Mouse (Mus musculus): ENCODE results near the gene Eno2.
A peak's percentile ranks its signal among the peaks of the same experiment; 100 is the strongest.

The Eno2 gene

GRCm38 (mm10) chr6:124759259-124759658 lies 10.2 kb downstream of the Eno2 start:
- peak; percentile 89 for DNase-seq

DNA sequence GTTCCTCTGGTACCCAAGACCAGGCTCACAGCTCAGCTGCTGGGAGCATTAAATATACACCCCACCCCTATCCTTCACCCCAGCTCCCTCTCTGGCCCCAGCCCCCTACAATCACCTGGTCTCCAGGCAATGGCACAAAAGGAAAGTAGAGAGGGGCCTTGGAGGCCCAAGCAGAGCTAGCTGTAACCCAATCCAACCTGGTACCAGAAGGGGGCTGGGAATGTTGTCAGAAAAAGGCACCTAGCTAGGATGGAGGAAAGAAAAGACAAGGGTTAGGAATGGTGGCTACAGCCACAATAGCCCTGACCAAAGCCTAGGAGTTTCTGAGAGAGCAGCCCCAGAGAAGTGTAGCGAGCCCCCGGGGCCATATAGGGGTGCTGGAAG lies 10.6 kb downstream of the Eno2 start:
- peak; percentile 56 for DNase-seq

GRCm38 (mm10) chr6:124757909-124758848 lies 11.3 kb downstream of the Eno2 start:
- DNase-seq = peak; percentile 87

DNA sequence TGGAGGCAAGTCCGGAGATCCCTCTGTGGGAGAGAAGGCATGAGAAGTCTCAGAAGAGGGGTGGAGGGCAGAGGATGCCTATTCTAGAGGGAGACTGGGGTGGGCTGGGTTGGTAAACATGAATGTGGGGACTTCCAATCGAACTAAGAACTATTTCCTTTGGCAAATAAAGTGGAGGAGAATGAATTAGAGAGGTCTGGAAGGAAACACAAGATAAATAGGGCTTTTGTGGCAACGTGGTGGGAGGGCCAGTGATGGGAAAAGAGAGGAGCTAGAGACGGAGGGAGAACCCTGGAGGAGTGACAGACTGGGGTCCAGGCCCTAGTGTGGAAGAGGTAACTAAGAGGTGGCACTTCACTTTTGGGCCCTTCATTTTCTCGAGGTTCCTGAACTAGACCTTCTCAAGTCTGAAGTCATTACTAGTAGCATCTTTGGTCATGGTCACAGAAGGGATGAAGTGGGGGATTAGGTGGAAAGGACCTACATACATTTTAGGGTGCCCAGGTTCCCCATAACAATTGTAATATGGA lies 12.1 kb downstream of the Eno2 start:
- peak; percentile 58 for DNase-seq

GRCm38 (mm10) chr6:124756652-124757350 lies 12.7 kb downstream of the Eno2 start:
- peak; percentile 89 for DNase-seq

DNA sequence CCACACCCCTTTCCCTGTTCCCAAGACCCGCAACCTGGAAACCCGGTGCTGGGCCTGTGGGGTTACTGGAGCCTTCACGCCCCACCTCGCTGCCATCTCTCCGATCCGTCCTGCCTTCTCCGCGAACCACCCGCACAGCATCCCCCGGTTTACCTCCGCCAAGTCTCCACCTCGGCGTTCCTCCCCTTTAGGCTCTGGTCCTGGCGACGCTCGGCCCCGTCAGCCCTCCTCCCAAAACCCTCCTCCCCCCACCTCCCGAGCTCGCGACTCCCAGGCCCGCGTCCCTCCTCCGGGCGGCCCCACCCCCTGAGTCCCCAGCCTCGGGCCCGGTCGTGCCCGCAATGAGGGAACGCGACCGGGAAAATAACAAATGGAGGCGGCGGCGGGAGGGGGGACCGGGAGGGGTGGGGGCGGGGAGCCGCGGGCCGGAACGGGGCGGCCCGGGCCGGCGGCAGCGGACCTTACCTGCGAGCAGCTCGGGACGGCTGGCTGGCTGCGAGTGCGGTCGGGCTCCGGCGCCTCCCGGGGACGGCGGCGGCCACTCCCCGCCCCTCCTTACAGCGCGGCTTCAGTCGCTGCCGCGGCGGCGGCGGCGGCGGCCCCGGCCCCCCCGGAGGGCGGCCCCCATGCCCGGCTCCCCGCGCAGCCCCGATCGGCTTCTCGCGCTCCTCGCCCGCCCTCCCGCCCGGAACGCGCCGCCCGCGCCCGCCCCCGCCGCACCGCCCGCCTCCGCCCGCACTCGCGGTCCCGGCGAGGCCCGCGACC lies 13.5 kb downstream of the Eno2 start, which contains the start of the genes Gm45234 and Atn1:
Gene Gm45234 (minus strand): TSS at position 191 of the 765 bp plus-strand sequence.
Gene Atn1 (minus strand): TSS at position 694 of the 765 bp plus-strand sequence.
- DNase-seq = peak; percentile 83

GRCm38 (mm10) chr6:124755306-124755705 lies 14.2 kb downstream of the Eno2 start:
- DNase-seq = no peak

DNA sequence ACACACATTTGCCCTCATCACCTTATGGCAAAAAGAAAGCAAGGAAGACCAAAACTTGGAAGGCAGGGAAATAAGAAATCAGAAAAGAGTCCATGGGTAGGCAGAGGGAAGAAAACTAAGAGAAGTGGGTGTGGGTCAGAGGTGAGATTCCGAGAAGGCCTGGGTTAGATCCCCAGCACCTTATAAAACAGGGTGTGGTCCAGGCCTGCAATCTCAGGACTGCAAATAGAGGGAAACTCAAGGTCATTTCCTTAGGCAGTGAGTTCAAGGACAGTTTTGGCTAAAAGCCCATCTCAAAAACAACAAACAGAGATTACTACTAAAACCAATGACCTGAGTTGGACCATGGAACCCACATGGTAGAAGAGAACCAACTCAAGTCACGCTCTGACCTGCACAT lies 15.6 kb downstream of the Eno2 start:
- no peak for DNase-seq

DNA sequence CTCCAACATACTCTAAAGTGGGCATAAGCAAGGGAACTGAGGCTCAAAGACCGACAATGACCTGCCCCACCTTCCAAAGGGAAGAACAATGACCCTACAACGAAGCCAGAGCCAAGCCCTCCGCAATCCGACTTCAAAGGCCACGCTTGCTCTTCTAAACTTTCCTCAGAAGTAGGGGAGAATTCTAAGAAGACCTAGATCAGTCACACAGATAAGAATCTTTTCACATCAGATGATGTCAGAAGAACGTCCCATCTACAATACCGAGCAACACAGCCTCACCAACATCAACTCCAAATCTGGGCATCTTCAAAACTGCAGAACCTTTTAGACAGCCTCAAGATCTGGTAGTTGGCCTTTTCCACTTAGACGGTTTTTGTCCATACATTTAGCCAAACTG lies 19.1 kb downstream of the Eno2 start:
- DNase-seq = no peak

DNA sequence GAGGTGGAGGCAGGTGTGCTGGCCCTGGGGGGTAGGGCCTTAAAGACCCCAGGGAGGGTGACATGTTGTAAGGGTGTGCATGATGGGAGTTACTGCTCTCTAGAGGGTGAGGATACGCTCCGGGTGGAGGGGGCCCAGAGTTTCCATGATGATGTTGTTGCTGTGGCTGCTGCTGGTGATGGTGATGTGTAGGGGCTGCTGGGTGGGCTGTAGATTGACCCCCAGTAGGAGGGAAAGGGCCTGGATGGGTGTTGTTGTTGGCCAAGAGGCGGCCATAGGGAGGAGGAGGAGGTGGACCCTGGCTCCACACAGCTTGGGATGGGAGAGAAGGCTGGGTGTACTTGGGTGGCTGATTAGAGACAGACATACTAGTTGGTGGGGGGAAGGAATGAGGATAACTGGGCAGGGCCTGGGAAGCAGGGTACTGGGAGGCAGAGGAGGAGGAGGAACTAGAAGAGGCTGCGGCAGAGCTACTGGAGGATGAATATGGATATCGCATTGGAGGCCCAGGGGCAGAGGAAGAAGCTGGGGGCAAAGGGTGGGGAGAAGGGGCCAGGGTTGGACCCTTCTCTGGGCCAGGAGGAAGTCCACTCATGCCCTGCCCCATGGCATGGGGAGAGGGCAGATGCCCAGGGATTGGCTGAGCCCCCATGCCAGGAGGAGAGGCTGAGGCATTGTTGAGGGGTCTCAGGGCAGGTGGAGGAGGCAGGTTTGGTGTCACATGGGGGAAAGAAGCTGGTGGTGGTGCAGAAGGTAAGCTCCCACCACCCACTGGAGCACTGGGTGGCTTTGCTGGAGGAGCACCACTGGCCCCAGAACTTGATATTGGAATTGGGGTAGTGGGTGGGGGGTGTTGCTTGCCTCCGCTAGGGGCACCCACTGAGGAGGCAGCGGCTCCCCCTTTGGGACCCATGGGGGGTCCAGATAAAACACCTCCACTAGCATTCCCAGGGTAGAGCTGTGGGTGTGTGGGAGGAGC lies 22.5 kb downstream of the Eno2 start:
- peak; percentile 67 for DNase-seq

- no peak for DNase-seq
These were observed 23.2 kb downstream of the Eno2 start for GRCm38 (mm10) chr6:124746296-124746605.

- peak; percentile 97 for DNase-seq
These were observed 23.8 kb downstream of the Eno2 start for GRCm38 (mm10) chr6:124745490-124746295.

- DNase-seq = peak; percentile 86
These were observed 24.6 kb downstream of the Eno2 start for GRCm38 (mm10) chr6:124744755-124745321.

DNA sequence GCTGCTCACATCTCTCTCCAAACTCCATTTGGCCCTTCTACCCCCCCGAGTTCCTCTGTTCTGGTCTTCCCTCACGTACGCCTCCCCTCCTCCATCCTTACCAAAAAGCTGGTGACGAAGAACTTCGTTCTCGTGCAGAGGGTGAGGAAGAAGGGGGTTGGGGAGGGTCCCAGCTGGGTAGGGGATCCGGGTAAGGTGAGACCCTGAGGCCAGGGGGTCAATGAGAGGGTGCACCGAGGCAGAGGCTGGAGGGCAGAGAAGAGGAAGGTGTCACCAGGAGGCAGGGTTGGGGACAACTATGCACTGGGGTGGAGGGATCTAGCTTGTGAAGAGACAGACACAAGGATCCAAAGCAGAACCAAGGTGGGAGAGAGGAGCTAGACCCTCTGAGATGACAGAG lies 25.8 kb downstream of the Eno2 start:
- peak; percentile 66 for DNase-seq

- DNase-seq = peak; percentile 72
These were observed 26.5 kb downstream of the Eno2 start for GRCm38 (mm10) chr6:124742839-124743514.

DNA sequence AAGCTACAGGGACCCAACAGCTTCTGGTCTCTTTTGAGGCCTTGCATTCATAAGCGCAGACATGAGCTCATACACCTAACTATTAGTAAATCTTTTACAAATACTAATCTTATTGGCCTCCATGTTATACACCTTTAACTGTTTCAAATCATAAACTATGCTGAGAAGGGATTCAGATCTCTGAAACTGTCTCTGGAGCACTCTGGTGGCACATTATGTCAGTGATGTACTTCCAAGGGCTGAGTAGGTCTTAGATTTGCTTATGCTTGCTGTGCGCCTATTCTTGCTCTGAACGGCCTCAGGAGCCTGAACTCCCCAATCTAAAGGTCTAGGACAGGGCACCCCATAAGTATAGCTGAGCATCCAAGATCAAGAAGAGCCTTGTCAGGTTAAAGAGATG lies 27.6 kb downstream of the Eno2 start:
- no peak for DNase-seq

GRCm38 (mm10) chr6:124740888-124741761 lies 28.3 kb downstream of the Eno2 start, which contains the start of gene Grcc10:
TSS of gene Grcc10 (minus strand) at chr6:124741374.
- peak; percentile 92 for DNase-seq

- peak; percentile 73 for DNase-seq
These were observed 29.1 kb downstream of the Eno2 start for GRCm38 (mm10) chr6:124740211-124740887.
